Mouse (Mus musculus): ENCODE measurements around the gene Pim3.

GRCm38 (mm10) chr15:88829791-88830440 is 32.1 kb upstream of the Pim3 start:
- no peak for TF ChIP-seq GATA1 (IDR thresholded peaks at IDR 0.05; ENCODE audit: borderline replicate concordance, low read length)
- no peak for TF ChIP-seq FLI1 (IDR thresholded peaks at IDR 0.05; ENCODE audit: low read length)

All from megakaryocyte, embryonic 14.5 days (primary cell).